Comparison of ENCODE assay signal across 10 mouse cellular contexts in genomic region chr17:5293653-5294584, GRCm38 (mm10).
A peak's percentile ranks its signal among the peaks of the same experiment; 100 is the strongest.
DNase-seq lines count a peak whose midpoint lies in the region; ATAC-seq and TF ChIP-seq lines count a peak whose summit lies in the region.
"Had no signal": no experiment of that assay in that cellular context is flagged by ENCODE, and none has a peak within 500 bp of the region (broad histone marks: within the 10 kb centered on the region; RNA-seq: fewer than 3 reads in every experiment).

No protein-coding gene starts in this region.

- 72% methylated on average over 9 of the region's 9 CpGs for WGBS in forebrain, embryonic 10.5 days
- 50% methylated on average over 9 of the region's 9 CpGs for WGBS in forebrain, postnatal 0 days
- 72% methylated on average over 9 of the region's 9 CpGs for WGBS in spleen, adult 2 months
- 65% methylated on average over 9 of the region's 9 CpGs for WGBS in hindbrain, embryonic 11.5 days
- WGBS in stomach, postnatal 0 days = 40% methylated on average over 9 of the region's 9 CpGs

- peaks cover 40% of the 10 kb centered on the region for H3K36me3 ChIP-seq in forebrain, embryonic 10.5 days (replicated peaks)
- H3K36me3 ChIP-seq in forebrain, postnatal 0 days (ENCODE audit: insufficient read depth) = peaks cover 12% of the 10 kb centered on the region
- H3K36me3 ChIP-seq in spleen, adult 2 months (ENCODE audit: control insufficient read depth, insufficient read depth, low read length) = peaks cover 12% of the 10 kb centered on the region
- H3K36me3 ChIP-seq in hindbrain, embryonic 11.5 days (ENCODE audit: control insufficient read depth, insufficient read depth, low read length) = 0 out of 2 replicates have a peak, but pooled peaks cover 4% of the 10 kb centered on the region
- 0 out of 2 replicates have a peak, but pooled peaks cover 4% of the 10 kb centered on the region for H3K36me3 ChIP-seq in stomach, postnatal 0 days (ENCODE audit: control insufficient read depth, insufficient read depth, low read length)

- TF ChIP-seq CTCF in forebrain, postnatal 0 days (IDR thresholded peaks at IDR 0.05; ENCODE audit: low read depth) = no peak
- TF ChIP-seq CTCF in spleen, adult 2 months (IDR thresholded peaks at IDR 0.05; ENCODE audit: extremely low read depth, insufficient read depth, insufficient read length, insufficient replicate concordance) = no peak
- TF ChIP-seq CTCF in stomach, postnatal 0 days (IDR thresholded peaks at IDR 0.05; ENCODE audit: low read depth) = no peak

- H3K4me3 ChIP-seq in forebrain, embryonic 10.5 days = no peak overlapping the region
- no peak overlapping the region for H3K4me3 ChIP-seq in forebrain, postnatal 0 days (ENCODE audit: low read depth, low read length)
- H3K4me3 ChIP-seq in spleen, adult 2 months (ENCODE audit: extremely low read depth, insufficient read depth, insufficient read length) = no peak overlapping the region
- no peak overlapping the region for H3K4me3 ChIP-seq in hindbrain, embryonic 11.5 days (ENCODE audit: low read depth, low read length)
- H3K4me3 ChIP-seq in stomach, postnatal 0 days (ENCODE audit: low read depth, low read length) = no peak overlapping the region
- H3K4me3 ChIP-seq: gastrocnemius, adult 2 months had no signal

- TF ChIP-seq EP300 in stomach, postnatal 0 days (optimal IDR thresholded peaks at IDR 0.05) = no peak

- no peak for ATAC-seq in forebrain, postnatal 0 days
- ATAC-seq in hindbrain, embryonic 11.5 days (ENCODE audit: low FRiP score) = peak; percentile 66; the same call in 1 of the 2 replicates
- ATAC-seq in stomach, postnatal 0 days (ENCODE audit: low FRiP score, low TSS enrichment) = peak; percentile 73

- no peak overlapping the region for H3K4me2 ChIP-seq in forebrain, postnatal 0 days (ENCODE audit: low read depth)
- no peak overlapping the region for H3K4me2 ChIP-seq in hindbrain, embryonic 11.5 days (replicated peaks; ENCODE audit: low read depth, low read length)
- H3K4me2 ChIP-seq in stomach, postnatal 0 days (replicated peaks; ENCODE audit: low read depth) = no peak overlapping the region

- TF ChIP-seq POLR2A in spleen, adult 2 months (IDR thresholded peaks at IDR 0.05; ENCODE audit: low read depth, low read length) = no peak

- H3K27ac ChIP-seq in forebrain, embryonic 10.5 days = peak overlapping the region; percentile 45
- no peak overlapping the region for H3K27ac ChIP-seq in forebrain, postnatal 0 days (ENCODE audit: low read depth, low read length)
- peak overlapping the region; percentile 70 for H3K27ac ChIP-seq in spleen, adult 2 months (ENCODE audit: insufficient read depth, low read length)
- no peak overlapping the region for H3K27ac ChIP-seq in hindbrain, embryonic 11.5 days (ENCODE audit: low read depth, low read length)
- H3K27ac ChIP-seq in stomach, postnatal 0 days (replicated peaks) = peak overlapping the region; percentile 77; the same call in 1 of the 2 replicates

- DNase-seq in forebrain, embryonic 10.5 days (ENCODE audit: extremely low spot score, low spot score) = peak; percentile 31
- DNase-seq in forebrain, postnatal 0 days = no peak
- DNase-seq in spleen, adult 2 months (ENCODE audit: low read depth in 1 of 2, low spot score in 2 of 2) = no peak
- DNase-seq in spleen, postnatal 10 days (ENCODE audit: low spot score in 2 of 2) = no peak
- DNase-seq in hindbrain, embryonic 11.5 days (ENCODE audit: low spot score) = peak; percentile 50
- DNase-seq in stomach, postnatal 0 days (ENCODE audit: low spot score) = peak; percentile 47
- no peak for DNase-seq in urinary bladder, postnatal 25 days (ENCODE audit: low spot score)
- DNase-seq in ovary, postnatal 10 days (ENCODE audit: low spot score) = no peak
- DNase-seq: gastrocnemius, adult 2 months; right cerebral cortex, postnatal 25 days had no signal

- H3K9ac ChIP-seq in forebrain, postnatal 0 days = no peak overlapping the region
- no peak overlapping the region for H3K9ac ChIP-seq in hindbrain, embryonic 11.5 days (ENCODE audit: low read depth, low read length)
- H3K9ac ChIP-seq in stomach, postnatal 0 days (ENCODE audit: low read length) = no peak overlapping the region

- no peaks in the 10 kb centered on the region for H3K9me3 ChIP-seq in forebrain, embryonic 10.5 days
- no peaks in the 10 kb centered on the region for H3K9me3 ChIP-seq in forebrain, postnatal 0 days (ENCODE audit: low read length)
- H3K9me3 ChIP-seq in hindbrain, embryonic 11.5 days (ENCODE audit: control insufficient read depth, low read length) = no peaks in the 10 kb centered on the region
- H3K9me3 ChIP-seq in stomach, postnatal 0 days (ENCODE audit: control insufficient read depth, low read length) = no peaks in the 10 kb centered on the region

- no peaks in the 10 kb centered on the region for H3K27me3 ChIP-seq in forebrain, embryonic 10.5 days (ENCODE audit: poor library complexity, severe bottlenecking)
- no peaks in the 10 kb centered on the region for H3K27me3 ChIP-seq in forebrain, postnatal 0 days (ENCODE audit: insufficient read depth, low read length)
- H3K27me3 ChIP-seq in spleen, adult 2 months (ENCODE audit: control insufficient read depth, insufficient read depth, low read length) = no peaks in the 10 kb centered on the region
- H3K27me3 ChIP-seq in hindbrain, embryonic 11.5 days (ENCODE audit: control insufficient read depth, insufficient read depth, low read length) = no peaks in the 10 kb centered on the region
- H3K27me3 ChIP-seq in stomach, postnatal 0 days (ENCODE audit: control insufficient read depth, insufficient read depth, low read length) = no peaks in the 10 kb centered on the region

- H3K4me1 ChIP-seq in forebrain, embryonic 10.5 days = peaks cover 43% of the 10 kb centered on the region
- H3K4me1 ChIP-seq in forebrain, postnatal 0 days (ENCODE audit: insufficient read depth) = peaks cover 10% of the 10 kb centered on the region
- peaks cover 19% of the 10 kb centered on the region; the same call in 1 of the 2 replicates for H3K4me1 ChIP-seq in spleen, adult 2 months (ENCODE audit: control insufficient read depth, insufficient read depth, insufficient read length)
- 0 out of 2 replicates have a peak, but pooled peaks cover 3% of the 10 kb centered on the region for H3K4me1 ChIP-seq in hindbrain, embryonic 11.5 days (replicated peaks; ENCODE audit: control insufficient read depth, insufficient read depth, low read length)
- H3K4me1 ChIP-seq in stomach, postnatal 0 days (replicated peaks; ENCODE audit: control insufficient read depth, insufficient read depth) = peaks cover 3% of the 10 kb centered on the region; the same call in 1 of the 2 replicates

Comparison
In these comparisons a context has a peak if more than half of its experiments do, and no peak if none do; other contexts are left out.
1. DNase-seq: peak in forebrain, embryonic 10.5 days (single experiment), hindbrain, embryonic 11.5 days (single experiment) and stomach, postnatal 0 days (single experiment); none in forebrain, postnatal 0 days (single experiment), spleen, adult 2 months (0 of 2), spleen, postnatal 10 days (0 of 2), urinary bladder, postnatal 25 days (single experiment) and ovary, postnatal 10 days (single experiment).
2. H3K27ac ChIP-seq: peak in forebrain, embryonic 10.5 days (single experiment), spleen, adult 2 months (single experiment) and stomach, postnatal 0 days (single experiment); none in forebrain, postnatal 0 days (single experiment) and hindbrain, embryonic 11.5 days (single experiment).